Mouse (Mus musculus) CH12.LX (cell line): Measurements from ENCODE around the gene Yeats2. TPM values are rescaled to one million over a fixed set of nuclear protein-coding genes. Genes with fewer than 3 reads are reported as not detected.
A peak's percentile ranks its signal among the peaks of the same experiment; 100 is the strongest.

ENCODE experiments used
- DNase-seq: peaks from one replicate; pipeline ENCODE4 v3.0.0-alpha.2; 2013; ENCODE audit errors: extremely low read depth
- H3K27ac ChIP-seq: 2 replicates; pipeline ENCODE4 v1.5.1; 2012; ENCODE audit warnings: low read depth, mild to moderate bottlenecking, control low read depth, moderate library complexity; ENCODE audit not compliant: insufficient read depth
- H3K27me3 ChIP-seq: replicated peaks from 2 replicates; pipeline ENCODE3; 2012; ENCODE audit warnings: inconsistent platforms
- H3K36me3 ChIP-seq, 2 experiments: replicated peaks in 1 of 2; 2 replicates each; pipeline versions ENCODE3 to v1.6.1; 2012; ENCODE audit warnings: inconsistent platforms in 1 of 2, low read length in 1 of 2, mild to moderate bottlenecking in 1 of 2, mixed read lengths in 1 of 2, moderate library complexity in 1 of 2; ENCODE audit not compliant: control insufficient read depth in 1 of 2, insufficient read depth in 1 of 2
- H3K4me1 ChIP-seq, 2 experiments: 2 replicates each; pipeline ENCODE4 v1.6.1; 2012; ENCODE audit warnings: inconsistent platforms in 1 of 2, moderate library complexity in 1 of 2; ENCODE audit not compliant: insufficient read depth in 2 of 2, control insufficient read depth in 1 of 2
- H3K4me2 ChIP-seq: 2 replicates; pipeline ENCODE4 v1.6.1; 2012; ENCODE audit warnings: low read depth, mild to moderate bottlenecking, control low read depth; ENCODE audit not compliant: poor library complexity, insufficient read depth, severe bottlenecking
- H3K4me3 ChIP-seq, 3 experiments: fragments of 150-350 bp in 1 of 3; sonication (generic) in 1 of 3; replicated peaks in 1 of 3; 2 replicates each; pipeline versions ENCODE3 to v1.5.1; 2011 to 2012; ENCODE audit warnings: low read depth in 2 of 3, low read length in 2 of 3, mild to moderate bottlenecking in 2 of 3, moderate library complexity in 2 of 3, control low read depth in 1 of 3, improper control_type of control experiment in 1 of 3, inconsistent platforms in 1 of 3, mixed read lengths in 1 of 3; ENCODE audit not compliant: poor library complexity in 1 of 3
- H3K79me2 ChIP-seq: replicated peaks from 2 replicates; pipeline ENCODE4 v1.6.1; 2012; ENCODE audit warnings: mild to moderate bottlenecking, moderate library complexity; ENCODE audit not compliant: control insufficient read depth, poor library complexity, insufficient read depth, severe bottlenecking; ENCODE audit errors: extremely low read depth
- H3K9ac ChIP-seq: 2 replicates; pipeline ENCODE4 v1.6.1; 2012; ENCODE audit warnings: low read depth, mild to moderate bottlenecking, control low read depth, moderate library complexity; ENCODE audit not compliant: insufficient read depth
- H3K9me3 ChIP-seq: replicated peaks from 2 replicates; pipeline ENCODE3; 2012; ENCODE audit warnings: low read length, inconsistent platforms, mixed read lengths
- BHLHE40 ChIP-seq: IDR thresholded peaks from 2 replicates; pipeline ENCODE4 v1.6.1; 2011; ENCODE audit warnings: mild to moderate bottlenecking, low read depth, low read length, improper control_type of control experiment
- CHD2 ChIP-seq: IDR thresholded peaks from 2 replicates; pipeline ENCODE4 v1.6.1; 2011; ENCODE audit warnings: low read length, improper control_type of control experiment
- CTCF ChIP-seq, 2 experiments: IDR thresholded peaks in 1 of 2; conservative IDR thresholded peaks in 1 of 2; 2 replicates each; pipeline ENCODE4 v1.5.1; 2011 to 2012; ENCODE audit warnings: low read depth in 2 of 2, low read length in 2 of 2, improper control_type of control experiment in 1 of 2, inconsistent platforms in 1 of 2, mild to moderate bottlenecking in 1 of 2, moderate library complexity in 1 of 2
- E2F4 ChIP-seq: IDR thresholded peaks from 2 replicates; pipeline ENCODE4 v1.6.1; 2011; ENCODE audit warnings: low read depth, low read length, improper control_type of control experiment; ENCODE audit not compliant: insufficient replicate concordance
- ELF1 ChIP-seq: IDR thresholded peaks from 2 replicates; pipeline ENCODE4 v1.6.1; 2014; ENCODE audit warnings: low read depth, mild to moderate bottlenecking, inconsistent platforms, low read length, improper control_type of control experiment
- ETS1 ChIP-seq: conservative IDR thresholded peaks from 2 replicates; pipeline ENCODE4 v1.6.1; 2012; ENCODE audit warnings: low read depth, mild to moderate bottlenecking, inconsistent platforms, low read length, improper control_type of control experiment, moderate library complexity
- GABPA ChIP-seq: IDR thresholded peaks from 2 replicates; pipeline ENCODE4 v1.6.1; 2012; ENCODE audit warnings: low read depth, low read length, improper control_type of control experiment, inconsistent platforms; ENCODE audit not compliant: insufficient replicate concordance
- HCFC1 ChIP-seq: IDR thresholded peaks from 2 replicates; pipeline ENCODE4 v1.6.1; 2012; ENCODE audit warnings: low read depth, mild to moderate bottlenecking, inconsistent platforms, low read length, improper control_type of control experiment
- IRF4 ChIP-seq: IDR thresholded peaks from 2 replicates; pipeline ENCODE4 v1.6.1; 2014; ENCODE audit warnings: low read depth, mild to moderate bottlenecking, inconsistent platforms, low read length, improper control_type of control experiment
- JUND ChIP-seq: conservative IDR thresholded peaks from 2 replicates; pipeline ENCODE4 v1.6.1; 2011; ENCODE audit warnings: low read depth, low read length, improper control_type of control experiment
- KAT2A ChIP-seq: IDR thresholded peaks from 2 replicates; pipeline ENCODE4 v1.6.1; 2012; ENCODE audit warnings: low read length, improper control_type of control experiment, inconsistent platforms; ENCODE audit not compliant: insufficient replicate concordance
- MAFK ChIP-seq: IDR thresholded peaks from 2 replicates; pipeline ENCODE4 v1.6.1; 2011; ENCODE audit warnings: low read length, improper control_type of control experiment; ENCODE audit not compliant: insufficient replicate concordance
- MAX ChIP-seq: IDR thresholded peaks from 2 replicates; pipeline ENCODE4 v1.6.1; 2011; ENCODE audit warnings: low read length, improper control_type of control experiment
- MAZ ChIP-seq: IDR thresholded peaks from 2 replicates; pipeline ENCODE4 v1.6.1; 2012; ENCODE audit warnings: low read depth, mild to moderate bottlenecking, inconsistent platforms, low read length, improper control_type of control experiment, moderate library complexity
- MXI1 ChIP-seq: IDR thresholded peaks from 2 replicates; pipeline ENCODE4 v1.6.1; 2011; ENCODE audit warnings: mild to moderate bottlenecking, low read depth, low read length, improper control_type of control experiment
- MYC ChIP-seq: IDR thresholded peaks from 2 replicates; pipeline ENCODE4 v1.6.1; 2011; ENCODE audit warnings: low read depth, mild to moderate bottlenecking, improper control_type of control experiment, low read length
- NELFE ChIP-seq: IDR thresholded peaks from 2 replicates; pipeline ENCODE4 v1.6.1; 2011; ENCODE audit warnings: low read depth, low read length, improper control_type of control experiment
- NRF1 ChIP-seq: IDR thresholded peaks from 2 replicates; pipeline ENCODE4 v1.6.1; 2014; ENCODE audit warnings: low read depth, mild to moderate bottlenecking, inconsistent platforms, low read length, improper control_type of control experiment, moderate library complexity
- POLR2A ChIP-seq: IDR thresholded peaks from 2 replicates; pipeline ENCODE4 v1.6.1; 2011; ENCODE audit warnings: low read depth, mild to moderate bottlenecking, improper control_type of control experiment, low read length
- POLR2AphosphoS2 ChIP-seq: IDR thresholded peaks from 2 replicates; pipeline ENCODE4 v1.6.1; 2011; ENCODE audit warnings: low read depth, low read length, improper control_type of control experiment
- RAD21 ChIP-seq: IDR thresholded peaks from 2 replicates; pipeline ENCODE4 v1.6.1; 2011; ENCODE audit warnings: low read depth, mild to moderate bottlenecking, low read length, improper control_type of control experiment, moderate library complexity
- SIN3A ChIP-seq: IDR thresholded peaks from 2 replicates; pipeline ENCODE4 v1.6.1; 2012; ENCODE audit warnings: low read length, improper control_type of control experiment, inconsistent platforms
- SMC3 ChIP-seq: IDR thresholded peaks from 2 replicates; pipeline ENCODE4 v1.6.1; 2011; ENCODE audit warnings: low read depth, low read length, improper control_type of control experiment
- TBP ChIP-seq: conservative IDR thresholded peaks from 2 replicates; pipeline ENCODE4 v1.6.1; 2011; ENCODE audit warnings: low read depth, low read length, improper control_type of control experiment
- TCF12 ChIP-seq: IDR thresholded peaks from 2 replicates; pipeline ENCODE4 v1.6.1; 2014; ENCODE audit warnings: low read depth, mild to moderate bottlenecking, inconsistent platforms, low read length, improper control_type of control experiment
- USF2 ChIP-seq: conservative IDR thresholded peaks from 2 replicates; pipeline ENCODE4 v1.6.1; 2011; ENCODE audit warnings: low read depth, low read length, improper control_type of control experiment
- ZC3H11A ChIP-seq: IDR thresholded peaks from 2 replicates; pipeline ENCODE4 v1.6.1; 2012; ENCODE audit warnings: low read depth, mild to moderate bottlenecking, inconsistent platforms, low read length, improper control_type of control experiment
- ZMIZ1 ChIP-seq: IDR thresholded peaks from 2 replicates; pipeline ENCODE4 v1.6.1; 2012; ENCODE audit warnings: low read depth, mild to moderate bottlenecking, inconsistent platforms, low read length, improper control_type of control experiment
- dilution Hi-C: fragments of 300-500 bp; cut with MboI; formaldehyde crosslinking; loops from 2 replicates; pipeline ENCODE4 v1.14.3; 2020; ENCODE audit warnings: low sequenced_read_pairs; ENCODE audit not compliant: extremely low pct_unique_long_range_greater_than_20kb, extremely low pct_ligation_motif_present
- in situ Hi-C: fragments of 300-500 bp; cut with MboI; formaldehyde crosslinking; loops from 3 replicates; pipeline ENCODE4 v1.14.3; 2019; ENCODE audit warnings: low sequenced_read_pairs, low pct_ligation_motif_present, low pct_unique_long_range_greater_than_20kb, mixed read lengths
- polyA plus RNA-seq: library from polyadenylated mRNA; unstranded; fragments of >175 nt; gene quantifications from 2 replicates; pipeline ENCODE4 v1.2.1, GENCODE M21; 2012; ENCODE audit warnings: low read depth; ENCODE audit not compliant: insufficient read length
- total RNA-seq, 2 experiments: library from RNA; depleted of rRNA; stranded (reverse); fragments of 300-350 nt in 1 of 2; fragments of >200 nt in 1 of 2; gene quantifications; 2 replicates each; pipeline ENCODE4 v1.2.3; 2012 to 2014

The Yeats2 gene
- total and polyA plus RNA-seq, 3 experiments, result 24.0 to 42.6 (median 33.5) TPM

DNA sequence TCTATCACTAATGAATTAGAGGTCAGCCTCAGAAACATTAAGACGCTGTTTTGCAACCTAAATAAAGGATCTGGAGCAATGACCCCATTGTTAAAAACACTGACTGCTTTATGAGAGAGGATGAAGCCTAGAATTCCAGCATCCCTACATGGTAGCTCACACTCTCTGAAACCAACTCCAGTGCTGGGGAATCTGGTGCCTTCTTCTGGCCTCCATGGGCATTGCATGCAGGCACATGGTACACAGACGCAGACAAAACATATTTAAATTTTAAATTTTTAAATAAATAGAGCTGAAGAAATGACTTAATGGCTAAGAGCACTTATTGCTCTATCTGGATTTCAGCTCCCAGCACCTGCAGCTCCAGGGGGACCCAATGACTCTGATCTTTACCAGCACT lies 44.9 kb upstream of the Yeats2 start:
- in situ Hi-C loops (loop anchor here (10.0 to 25.0 kb wide), 3 partner anchors 121 to 359 kb away; no protein-coding TSS in a partner anchor), dilution Hi-C loops (no loop called here)
- Histone ChIP-seq H3K9ac (no peak overlapping the region), H3K27ac (no peak overlapping the region), H3K4me3 (no peak overlapping the region), H3K79me2 (no peaks in the 10 kb centered on the region), H3K36me3 (peaks cover 0 to 9% of the 10 kb centered on the region in 2 experiments), H3K4me2 (no peak overlapping the region), H3K27me3 (no peaks in the 10 kb centered on the region), H3K4me1 (peaks cover 0 to 20% of the 10 kb centered on the region in 2 experiments; a peak in 2 of 4 replicates), H3K9me3 (peaks cover 15% of the 10 kb centered on the region)
- DNase-seq, result peak; percentile 45
- TF ChIP-seq RAD21 (peak; percentile 57), TBP (no peak), SMC3 (peak; percentile 50), MAFK (no peak), POLR2A (no peak), GABPA (no peak), CTCF (conservative IDR thresholded peaks at IDR 0.05 in 1 of 2, IDR thresholded peaks at IDR 0.05 in 1 of 2; ENCODE audit: low read depth in 2 of 2, low read length in 2 of 2) (peak; percentile 61 to 65)

DNA sequence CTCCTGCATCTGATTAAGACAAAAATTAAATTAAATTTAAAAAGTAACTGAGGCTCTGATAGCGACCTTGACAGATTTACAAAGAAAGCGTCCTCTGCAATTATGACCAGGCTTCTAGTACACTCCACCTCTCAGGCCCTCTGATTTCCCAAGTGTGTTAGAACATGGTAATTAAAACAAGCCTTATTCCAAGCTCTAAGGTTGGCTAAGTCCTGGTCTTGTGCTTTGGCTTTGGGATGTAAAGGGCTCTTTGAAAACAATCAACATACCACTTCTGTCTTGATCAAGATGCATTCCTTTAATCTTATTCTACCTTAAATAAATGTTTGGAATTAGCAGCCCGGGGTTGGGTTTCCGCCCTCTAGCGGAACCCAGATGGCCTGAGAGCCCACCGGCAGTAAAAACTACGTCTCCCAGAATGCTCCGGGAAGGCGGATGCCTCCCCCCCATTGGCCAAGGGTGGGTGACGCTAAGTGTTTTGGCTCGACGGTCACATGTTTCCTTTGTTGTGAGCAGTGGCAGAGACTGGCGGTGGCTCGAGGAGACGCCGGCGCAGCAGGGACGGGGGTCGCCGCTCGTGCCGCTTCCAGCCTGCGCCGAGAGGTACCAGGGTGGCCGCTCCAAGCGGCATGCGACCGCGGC lies 43.7 kb upstream of the Yeats2 start, which contains the start of gene Klhl24:
Klhl24 (plus strand) TSS at position 474 of the 642 bp plus-strand sequence.
- H3K9me3 ChIP-seq, result peaks cover 15% of the 10 kb centered on the region
- dilution Hi-C loops (no loop called here), in situ Hi-C loops (loop anchor here (10.0 to 25.0 kb wide), 3 partner anchors 122 to 360 kb away; no protein-coding TSS in a partner anchor)
- H3K4me2 ChIP-seq, result peak within 1 kb of the TSS; percentile 70
- H3K79me2 ChIP-seq, result no peaks in the 10 kb centered on the region
- peak; percentile 99 for DNase-seq
- H3K36me3 ChIP-seq, result peaks cover 0 to 9% of the 10 kb centered on the region in 2 experiments
- H3K27ac ChIP-seq, result peak within 1 kb of the TSS; percentile 90
- peak within 1 kb of the TSS; percentile 66 for H3K9ac ChIP-seq
- H3K27me3 ChIP-seq, result no peaks in the 10 kb centered on the region
- peaks cover 0 to 20% of the 10 kb centered on the region in 2 experiments; a peak in 2 of 4 replicates for H3K4me1 ChIP-seq
- peak within 1 kb of the TSS; percentile 71 to 87 (median 80) for H3K4me3 ChIP-seq
- TF ChIP-seq IRF4 (0 out of 2 replicates have a peak, but pooled peaks have one; percentile 16), USF2 (peak; percentile 69), KAT2A (peak; percentile 96), MYC (peak; percentile 39; the same call in 1 of the 2 replicates), MXI1 (peak; percentile 99), TBP (0 out of 2 replicates have a peak, but pooled peaks have one; percentile 14), HCFC1 (peak; percentile 97), BHLHE40 (no peak), E2F4 (no peak), ZC3H11A (no peak), SMC3 (peak; percentile 26; the same call in 1 of the 2 replicates), RAD21 (peak; percentile 38), JUND (no peak), CHD2 (peak; percentile 71; the same call in 1 of the 2 replicates), MAFK (no peak), ELF1 (peak; percentile 92), NELFE (peak; percentile 66; the same call in 1 of the 2 replicates), GABPA (peak; percentile 84; the same call in 1 of the 2 replicates), ZMIZ1 (peak; percentile 56; the same call in 1 of the 2 replicates), MAX (peak; percentile 94), ETS1 (0 out of 2 replicates have a peak, but pooled peaks have one; percentile 32), POLR2AphosphoS2 (peak; percentile 79; the same call in 1 of the 2 replicates), TCF12 (peak; percentile 76; the same call in 1 of the 2 replicates), POLR2A (peak; percentile 46), CTCF (conservative IDR thresholded peaks at IDR 0.05 in 1 of 2, IDR thresholded peaks at IDR 0.05 in 1 of 2; ENCODE audit: low read depth in 2 of 2, low read length in 2 of 2) (peak in 1 of 2 experiments; percentile 79; a peak in 2 of 4 replicates), SIN3A (peak; percentile 100), MAZ (peak; percentile 34; the same call in 1 of the 2 replicates), NRF1 (peak; percentile 62)
